Mouse (Mus musculus) heart, embryonic 10.5 days (tissue): ENCODE results near the gene Col15a1. TPM values are rescaled to one million over a fixed set of nuclear protein-coding genes. Genes with fewer than 3 reads are reported as not detected.

Experiments used
- DNase-seq: peaks from one replicate; pipeline ENCODE4 v3.0.0-alpha.2; 2017; ENCODE audit warnings: low spot score
- H3K27ac ChIP-seq: fragments of 300-500 bp; sonication (generic); 2 replicates; pipeline ENCODE4 v1.5.1; 2016; ENCODE audit warnings: mild to moderate bottlenecking
- H3K27me3 ChIP-seq: fragments of 300-500 bp; sonication (generic); 2 replicates; pipeline ENCODE4 v1.6.1; 2016; ENCODE audit warnings: mild to moderate bottlenecking; ENCODE audit not compliant: poor library complexity, insufficient read depth, severe bottlenecking
- H3K36me3 ChIP-seq: fragments of 300-500 bp; sonication (generic); 2 replicates; pipeline ENCODE4 v1.6.1; 2016; ENCODE audit warnings: mild to moderate bottlenecking, moderate library complexity
- H3K4me1 ChIP-seq: fragments of 300-500 bp; sonication (generic); 2 replicates; pipeline ENCODE4 v1.6.1; 2016; ENCODE audit warnings: mild to moderate bottlenecking
- H3K4me3 ChIP-seq: fragments of 300-500 bp; sonication (generic); 2 replicates; pipeline ENCODE4 v1.5.1; 2016; ENCODE audit warnings: mild to moderate bottlenecking, moderate library complexity
- H3K9me3 ChIP-seq: fragments of 300-500 bp; sonication (generic); 2 replicates; pipeline ENCODE4 v1.6.1; 2016; ENCODE audit warnings: mild to moderate bottlenecking, moderate library complexity
- WGBS: fragments of 180-500 bp; shearing (Covaris S2); methylation state at CpG from one replicate; pipeline ENCODE4 v1.1.7; 2016; 5-methylcytosine and 5-hydroxymethylcytosine counted together
- polyA plus RNA-seq: library from polyadenylated mRNA; unstranded; fragments of >200 nt; fragmentation: Nextera tagmentation; extraction: Ambion mirVana; gene quantifications from 2 replicates; pipeline ENCODE4 v1.2.1, GENCODE M21; 2016

Col15a1 gene
- polyA plus RNA-seq, 1 experiment from 2014 or later: 1.5 TPM

DNA sequence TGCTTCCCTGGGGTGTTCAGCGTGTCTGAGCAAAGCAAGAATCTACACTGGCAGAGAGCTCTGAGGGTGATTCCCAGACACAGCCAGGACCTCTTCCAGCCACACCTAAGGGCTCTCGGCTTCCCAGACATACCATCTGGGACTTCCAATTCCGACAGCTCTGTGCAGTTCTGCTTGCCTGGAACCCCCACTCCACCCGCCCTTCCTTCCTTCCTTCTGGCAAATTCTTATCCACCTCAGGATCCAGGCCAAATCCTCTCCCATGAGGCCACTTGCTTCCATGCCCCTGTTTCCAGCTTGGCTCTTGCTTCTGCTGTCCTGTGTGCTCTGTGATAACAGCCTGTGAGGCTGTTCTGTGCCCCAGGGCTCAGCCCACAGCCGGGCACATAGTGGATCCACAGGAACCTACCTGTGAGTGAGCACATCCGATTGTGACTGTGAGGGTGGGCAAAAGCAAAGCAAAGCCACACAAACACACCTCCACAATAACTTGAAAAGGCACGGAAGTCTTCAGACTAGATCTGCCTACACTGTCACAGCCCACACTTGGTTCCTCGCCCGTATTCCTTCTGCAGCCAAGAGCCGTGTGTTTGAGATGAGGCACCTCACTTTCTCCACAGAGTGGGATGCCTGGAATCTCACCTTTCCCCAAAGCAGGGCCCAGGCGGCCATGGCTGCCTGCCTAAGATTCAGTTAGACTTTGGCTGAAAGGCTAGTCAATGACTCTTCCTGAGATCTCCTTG is 43.9 kb downstream of the Col15a1 start:
- Histone ChIP-seq H3K4me3 (no peak overlapping the region), H3K4me1 (peaks cover 14% of the 10 kb centered on the region), H3K9me3 (no peaks in the 10 kb centered on the region), H3K27me3 (no peaks in the 10 kb centered on the region; the same call in 1 of the 2 replicates), H3K27ac (0 out of 2 replicates have a peak overlapping the region, but pooled peaks have one; percentile 3), H3K36me3 (no peaks in the 10 kb centered on the region)
- no peak for DNase-seq
- WGBS: 86% methylated on average over 11 of the region's 11 CpGs

- Histone ChIP-seq H3K9me3 (no peaks in the 10 kb centered on the region), H3K27ac (no peak overlapping the region), H3K4me3 (no peak overlapping the region), H3K27me3 (no peaks in the 10 kb centered on the region; the same call in 1 of the 2 replicates), H3K36me3 (no peaks in the 10 kb centered on the region), H3K4me1 (peaks cover 7% of the 10 kb centered on the region)
- WGBS: 93% methylated on average over 3 of the region's 3 CpGs
- no peak for DNase-seq
Observed at GRCm38 (mm10) chr4:47252627-47253026, 44.7 kb downstream of the Col15a1 start.

DNA sequence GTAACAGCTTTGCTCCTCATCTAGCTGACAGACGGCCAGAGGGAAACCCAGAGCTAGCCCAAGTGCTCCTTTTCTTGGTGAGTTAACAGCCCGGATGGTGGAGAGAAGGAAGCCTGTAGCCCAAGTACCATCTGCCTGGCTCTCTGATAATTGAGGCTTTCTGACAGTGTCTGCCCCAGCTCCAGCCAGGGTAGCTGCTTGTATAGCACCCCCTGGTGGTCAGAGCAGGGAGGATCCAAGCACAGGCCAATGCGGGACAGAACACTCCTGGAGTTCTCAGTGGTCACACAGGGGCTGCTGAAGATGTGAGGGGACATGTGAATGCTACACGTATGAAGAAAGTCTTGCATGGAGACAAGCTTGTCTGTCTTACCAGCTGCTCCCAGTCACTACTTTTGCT is 47.7 kb downstream of the Col15a1 start:
- H3K4me3 ChIP-seq: no peak overlapping the region
- H3K9me3 ChIP-seq: no peaks in the 10 kb centered on the region
- no peak overlapping the region for H3K27ac ChIP-seq
- no peaks in the 10 kb centered on the region for H3K27me3 ChIP-seq
- H3K4me1 ChIP-seq: no peaks in the 10 kb centered on the region
- WGBS: 32% methylated on average over 4 of the region's 4 CpGs
- peak; percentile 86 for DNase-seq
- H3K36me3 ChIP-seq: no peaks in the 10 kb centered on the region

DNA sequence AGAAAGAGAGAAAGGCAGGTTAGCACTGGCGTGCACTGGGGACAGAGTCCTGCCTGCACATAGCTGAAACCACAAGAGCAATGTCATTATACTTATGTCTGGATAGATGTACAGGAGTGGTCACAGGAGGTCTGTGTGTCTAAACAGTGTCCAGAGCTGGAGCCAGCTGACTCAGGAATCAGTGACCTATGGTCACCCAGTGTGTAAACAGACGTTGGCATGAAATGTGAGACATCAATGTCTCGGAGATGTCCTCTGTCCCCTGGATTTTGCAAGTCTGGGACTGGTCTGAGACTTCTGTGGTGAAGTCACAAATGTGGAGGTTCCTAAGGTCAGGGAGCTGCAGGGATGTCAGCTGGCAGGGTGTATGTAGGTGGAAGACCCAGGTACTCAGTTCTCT is 50.2 kb downstream of the Col15a1 start:
- H3K27ac ChIP-seq: no peak overlapping the region
- no peak overlapping the region for H3K4me3 ChIP-seq
- no peaks in the 10 kb centered on the region for H3K9me3 ChIP-seq
- WGBS: 76% methylated on average over 3 of the region's 3 CpGs
- no peaks in the 10 kb centered on the region for H3K36me3 ChIP-seq
- DNase-seq: no peak
- peaks cover 7% of the 10 kb centered on the region for H3K4me1 ChIP-seq
- H3K27me3 ChIP-seq: no peaks in the 10 kb centered on the region

DNA sequence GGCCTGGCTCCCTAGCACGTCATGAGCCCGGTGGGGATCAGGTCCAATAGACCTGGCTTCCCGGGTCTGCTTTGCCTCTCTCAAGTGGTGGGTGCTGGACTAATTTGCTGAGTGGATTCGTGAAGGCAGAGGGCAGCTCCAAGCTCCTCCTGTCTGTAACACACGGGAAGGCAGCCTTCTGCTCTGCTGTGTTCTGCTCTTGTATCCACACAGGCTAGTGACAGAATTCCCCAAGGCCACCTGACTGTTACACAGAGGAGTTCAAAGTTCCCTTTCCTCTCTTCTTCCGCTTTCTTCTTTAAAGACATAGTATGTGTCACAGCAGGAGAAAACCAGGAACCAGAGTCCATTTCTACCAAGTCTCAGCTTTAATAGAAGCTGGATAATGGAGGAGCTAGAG is 53.1 kb downstream of the Col15a1 start:
- no peak for DNase-seq
- H3K4me3 ChIP-seq: no peak overlapping the region

GRCm38 (mm10) chr4:47261919-47262318 is 54.0 kb downstream of the Col15a1 start:
- DNase-seq: no peak
- H3K4me1 ChIP-seq: peaks cover 11% of the 10 kb centered on the region
- H3K4me3 ChIP-seq: no peak overlapping the region
- no peak overlapping the region for H3K27ac ChIP-seq
- H3K36me3 ChIP-seq: no peaks in the 10 kb centered on the region
- no peaks in the 10 kb centered on the region for H3K9me3 ChIP-seq
- H3K27me3 ChIP-seq: 0 out of 2 replicates have a peak, but pooled peaks cover under 1% of the 10 kb centered on the region
- WGBS: 67% methylated on average over 5 of the region's 5 CpGs

More for the DNA sequence above, 53.1 kb downstream of the Col15a1 start:
- no peaks in the 10 kb centered on the region for H3K9me3 ChIP-seq
- H3K36me3 ChIP-seq: no peaks in the 10 kb centered on the region
- no peak overlapping the region for H3K27ac ChIP-seq
- no peaks in the 10 kb centered on the region for H3K27me3 ChIP-seq
- 76% methylated on average over 6 of the region's 6 CpGs for WGBS
- H3K4me1 ChIP-seq: peaks cover 11% of the 10 kb centered on the region

DNA sequence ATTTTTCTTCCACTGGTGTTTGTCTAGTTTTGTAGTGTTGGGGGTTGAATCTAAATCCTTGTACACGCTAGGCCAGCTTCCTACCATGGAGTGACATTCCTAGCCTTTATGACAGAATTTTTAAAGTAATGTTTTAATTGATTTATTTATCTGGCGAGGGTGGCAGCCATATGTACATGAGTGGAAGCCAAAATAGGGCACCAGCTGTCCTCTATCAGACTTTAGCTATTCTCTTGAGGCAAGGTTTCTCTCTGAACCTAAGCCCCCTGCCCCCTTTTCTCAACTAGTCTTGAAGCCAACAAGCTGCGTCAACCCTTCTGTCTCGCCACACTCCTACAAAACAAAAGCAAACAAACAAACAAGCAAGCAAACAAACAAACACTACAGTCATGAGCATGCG is 57.6 kb downstream of the Col15a1 start:
- Histone ChIP-seq H3K9me3 (no peaks in the 10 kb centered on the region), H3K4me3 (no peak overlapping the region), H3K4me1 (peaks cover 11% of the 10 kb centered on the region), H3K27ac (no peak overlapping the region), H3K36me3 (no peaks in the 10 kb centered on the region), H3K27me3 (0 out of 2 replicates have a peak, but pooled peaks cover 7% of the 10 kb centered on the region)
- no peak for DNase-seq
- WGBS: 84% methylated on average over 5 of the region's 5 CpGs

DNA sequence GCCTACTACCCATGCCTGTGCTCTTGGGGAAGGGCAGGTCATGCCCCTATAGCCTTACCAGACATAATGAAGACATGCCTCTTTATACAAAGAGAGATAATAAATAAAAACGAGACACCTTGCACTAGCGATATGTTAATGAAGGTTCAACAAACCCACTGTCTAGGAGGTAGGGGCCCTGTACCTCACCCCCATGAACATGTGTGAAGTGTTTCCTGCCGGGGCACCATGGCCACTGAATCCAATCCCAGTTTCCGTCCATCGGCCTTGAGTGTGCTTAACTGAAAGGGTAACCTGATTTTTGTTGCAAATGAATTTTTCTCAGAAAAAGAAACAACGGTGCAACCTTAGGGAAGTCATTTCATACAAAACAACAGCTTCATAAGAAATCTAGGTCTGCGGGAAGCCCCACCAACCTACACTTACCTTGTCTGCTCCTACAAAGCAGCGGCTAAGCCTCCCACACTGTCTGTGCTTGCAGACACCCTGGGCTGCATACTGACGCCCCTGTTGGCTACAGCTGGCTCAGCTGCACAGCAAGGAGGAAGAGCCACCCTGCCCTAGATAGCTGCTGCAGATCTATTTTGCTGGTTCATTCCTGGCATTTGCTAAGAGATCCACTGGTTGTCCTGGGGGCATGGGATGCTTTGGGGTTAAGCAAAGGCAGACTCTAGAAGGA is 64.6 kb downstream of the Col15a1 start:
- Histone ChIP-seq H3K9me3 (no peaks in the 10 kb centered on the region), H3K4me3 (no peak overlapping the region), H3K36me3 (no peaks in the 10 kb centered on the region), H3K27me3 (no peaks in the 10 kb centered on the region), H3K27ac (no peak overlapping the region), H3K4me1 (0 out of 2 replicates have a peak, but pooled peaks cover 5% of the 10 kb centered on the region)
- no peak for DNase-seq
- WGBS: 76% methylated on average over 9 of the region's 9 CpGs

DNA sequence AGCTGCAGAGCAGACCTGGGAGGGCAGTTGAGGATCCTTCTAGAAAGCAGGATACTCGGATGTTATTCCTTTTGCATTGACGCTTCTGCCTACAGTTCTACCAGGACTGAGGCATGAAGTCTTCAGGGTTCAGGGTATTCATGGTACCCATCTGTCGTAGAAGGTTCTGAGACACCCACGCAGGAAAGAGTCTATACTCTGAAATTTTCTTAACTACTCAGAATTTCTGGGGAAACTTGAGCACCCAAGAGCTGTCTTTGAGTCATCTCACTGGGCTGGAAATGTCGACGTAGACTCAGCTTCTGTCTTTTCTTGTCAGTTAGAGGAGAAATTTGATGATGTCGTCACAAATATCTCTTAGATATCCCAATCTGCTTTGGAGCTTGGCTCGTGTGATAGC is 65.8 kb downstream of the Col15a1 start:
- DNase-seq: no peak
- no peak overlapping the region for H3K4me3 ChIP-seq
- no peaks in the 10 kb centered on the region for H3K9me3 ChIP-seq
- H3K27ac ChIP-seq: no peak overlapping the region
- 80% methylated on average over 8 of the region's 8 CpGs for WGBS
- H3K36me3 ChIP-seq: no peaks in the 10 kb centered on the region
- 0 out of 2 replicates have a peak, but pooled peaks cover 5% of the 10 kb centered on the region for H3K4me1 ChIP-seq
- H3K27me3 ChIP-seq: no peaks in the 10 kb centered on the region

- WGBS: 81% methylated on average over 2 of the region's 2 CpGs
- Histone ChIP-seq H3K27me3 (no peaks in the 10 kb centered on the region), H3K36me3 (no peaks in the 10 kb centered on the region), H3K9me3 (no peaks in the 10 kb centered on the region), H3K4me1 (0 out of 2 replicates have a peak, but pooled peaks cover 5% of the 10 kb centered on the region), H3K4me3 (no peak overlapping the region), H3K27ac (no peak overlapping the region)
- DNase-seq: no peak
Observed at GRCm38 (mm10) chr4:47274911-47275310, 67.0 kb downstream of the Col15a1 start.

DNA sequence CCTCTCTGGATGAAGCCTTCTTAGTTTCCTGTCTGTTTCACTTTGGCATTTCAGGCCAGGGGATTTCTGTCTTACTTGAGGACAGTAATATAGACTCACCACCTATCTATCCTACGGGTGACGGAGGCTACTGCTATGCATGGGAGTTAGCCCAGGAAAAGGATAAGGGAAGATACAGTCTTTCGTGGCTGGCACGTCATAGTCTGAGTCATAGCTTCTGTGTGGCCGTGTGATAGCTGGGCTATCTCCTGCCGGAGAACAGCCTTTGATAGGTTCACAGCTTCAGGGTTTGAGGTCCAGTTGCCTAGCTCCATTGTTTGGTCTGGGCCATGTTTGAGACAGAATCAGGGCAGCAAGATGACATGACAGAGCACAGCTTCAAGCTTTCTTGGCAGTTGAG is 70.4 kb downstream of the Col15a1 start:
- Histone ChIP-seq H3K4me1 (peaks cover 17% of the 10 kb centered on the region; the same call in 1 of the 2 replicates), H3K9me3 (no peaks in the 10 kb centered on the region), H3K27me3 (no peaks in the 10 kb centered on the region), H3K27ac (no peak overlapping the region), H3K36me3 (no peaks in the 10 kb centered on the region), H3K4me3 (no peak overlapping the region)
- WGBS: 55% methylated on average over 6 of the region's 6 CpGs
- no peak for DNase-seq

- H3K4me1 ChIP-seq: peaks cover 17% of the 10 kb centered on the region; the same call in 1 of the 2 replicates
- no peak overlapping the region for H3K4me3 ChIP-seq
- no peak for DNase-seq
- H3K36me3 ChIP-seq: no peaks in the 10 kb centered on the region
- H3K27me3 ChIP-seq: no peaks in the 10 kb centered on the region
- no peaks in the 10 kb centered on the region for H3K9me3 ChIP-seq
- no peak overlapping the region for H3K27ac ChIP-seq
- WGBS: 79% methylated on average over 10 of the region's 10 CpGs
Observed at GRCm38 (mm10) chr4:47279085-47279707, 71.2 kb downstream of the Col15a1 start.

DNA sequence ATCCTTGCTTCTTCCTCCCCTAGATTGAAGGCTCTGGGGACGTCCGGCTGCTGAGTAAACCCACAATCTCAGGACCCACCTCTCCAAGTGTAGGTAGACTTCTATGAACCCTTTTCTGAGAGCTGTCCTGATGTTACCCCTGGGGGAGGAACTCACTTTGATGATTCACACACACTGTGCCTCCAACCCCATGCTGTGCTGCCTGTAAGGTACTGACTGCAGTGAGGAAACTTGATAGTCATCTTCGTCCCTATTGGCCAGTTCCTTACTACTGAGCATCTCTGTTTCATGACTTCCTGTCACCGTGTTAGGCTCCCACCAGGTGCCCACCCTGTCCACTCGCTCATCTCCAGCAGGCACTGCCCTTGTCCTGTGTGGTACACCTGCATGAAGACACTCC is 72.2 kb downstream of the Col15a1 start:
- Histone ChIP-seq H3K27me3 (no peaks in the 10 kb centered on the region), H3K4me3 (no peak overlapping the region), H3K27ac (no peak overlapping the region), H3K9me3 (no peaks in the 10 kb centered on the region), H3K4me1 (peaks cover 21% of the 10 kb centered on the region; the same call in 1 of the 2 replicates), H3K36me3 (no peaks in the 10 kb centered on the region)
- 79% methylated on average over 5 of the region's 5 CpGs for WGBS
- no peak for DNase-seq
